Mouse (Mus musculus) fat pad, adult 2 months (tissue): ENCODE results near the gene Islr.

Source experiments
- DNase-seq: peaks from one replicate; pipeline ENCODE4 v3.0.0-alpha.2; 2011; ENCODE audit warnings: low read depth, low spot score; ENCODE audit errors: extremely low read depth

Islr gene

GRCm38 (mm10) chr9:58115297-58115925, 88.7 kb downstream of the Islr start:
- DNase-seq: no peak

- DNase-seq: no peak
Observed at GRCm38 (mm10) chr9:58114019-58114418, 90.1 kb downstream of the Islr start.

GRCm38 (mm10) chr9:58113279-58113884, 90.7 kb downstream of the Islr start:
- no peak for DNase-seq

- no peak for DNase-seq
Observed at GRCm38 (mm10) chr9:58112866-58113278, 91.2 kb downstream of the Islr start.

GRCm38 (mm10) chr9:58112321-58112751, 91.8 kb downstream of the Islr start:
- DNase-seq: no peak

- DNase-seq: no peak
Observed at GRCm38 (mm10) chr9:58111431-58111830, 92.7 kb downstream of the Islr start.

GRCm38 (mm10) chr9:58110787-58111186, 93.3 kb downstream of the Islr start:
- no peak for DNase-seq

DNA sequence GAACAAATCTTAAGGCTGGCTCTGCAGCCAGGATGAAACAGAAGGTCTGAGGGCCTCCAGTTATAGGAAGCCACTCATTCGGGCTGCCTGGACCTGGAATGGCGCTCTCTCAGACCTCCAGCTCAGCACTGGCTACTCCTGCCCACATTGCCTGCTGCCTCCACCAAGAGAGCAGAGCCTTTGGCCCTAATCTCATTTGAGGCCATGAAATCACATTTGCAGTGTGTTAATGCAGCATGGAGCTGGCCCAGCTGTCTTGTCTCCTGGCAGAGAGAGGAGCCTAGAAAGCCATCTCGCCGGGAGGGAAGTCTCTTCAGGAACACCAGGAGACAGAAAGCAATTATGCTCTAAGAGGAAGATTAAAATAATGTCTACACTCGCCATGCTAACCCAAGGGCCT, 96.6 kb downstream of the Islr start:
- DNase-seq: no peak
